Mouse (Mus musculus): Measurements from ENCODE around the gene Olfr281. TPM values are rescaled to one million over a fixed set of nuclear protein-coding genes. Genes with fewer than 3 reads are reported as not detected.
"Not testable (repeated sequence)": the region's sequence is repeated elsewhere in the genome, so short reads cannot be mapped to it uniquely, and the experiment has no call there.

Gene Olfr281
- polyA plus RNA-seq (2016; fragmentation: Nextera tagmentation; extraction: Ambion mirVana) = not detected in 2 replicates

DNA sequence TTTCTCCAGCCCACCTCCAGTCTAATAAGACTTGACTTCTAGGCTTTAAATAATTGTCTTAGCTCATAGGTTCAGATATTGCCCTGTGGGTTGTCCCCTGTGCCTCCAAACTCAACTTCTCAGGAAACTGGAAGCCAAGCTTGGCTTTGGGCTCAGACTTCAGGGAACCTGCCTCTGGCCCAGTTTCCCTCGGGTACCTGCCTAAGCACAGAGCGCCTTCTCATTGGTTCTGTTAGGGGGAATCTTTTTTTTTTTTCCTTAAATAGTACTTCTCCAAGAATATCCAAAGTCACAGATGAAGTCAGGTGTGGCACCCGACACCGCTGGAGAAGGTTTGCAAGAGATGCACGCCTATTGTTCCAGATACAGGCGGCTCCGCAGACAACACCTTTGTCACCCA lies at the start of gene Olfr281:
TSS of gene Olfr281 (plus strand) at position 301 of the 400 bp plus-strand sequence.
- H3K4me1 ChIP-seq (replicated peaks) = no peaks in the 10 kb centered on the region
- no peak for DNase-seq (ENCODE audit: low spot score)
- H3K36me3 ChIP-seq = no peaks in the 10 kb centered on the region
- no peak within 1 kb of the TSS for H3K4me3 ChIP-seq
- no peaks in the 10 kb centered on the region for H3K9me3 ChIP-seq
- 90% methylated on average over 7 of the region's 7 CpGs for WGBS
- no peak within 1 kb of the TSS for H3K27ac ChIP-seq
- H3K27me3 ChIP-seq (ENCODE audit: insufficient read depth, poor library complexity, severe bottlenecking) = no peaks in the 10 kb centered on the region

DNA sequence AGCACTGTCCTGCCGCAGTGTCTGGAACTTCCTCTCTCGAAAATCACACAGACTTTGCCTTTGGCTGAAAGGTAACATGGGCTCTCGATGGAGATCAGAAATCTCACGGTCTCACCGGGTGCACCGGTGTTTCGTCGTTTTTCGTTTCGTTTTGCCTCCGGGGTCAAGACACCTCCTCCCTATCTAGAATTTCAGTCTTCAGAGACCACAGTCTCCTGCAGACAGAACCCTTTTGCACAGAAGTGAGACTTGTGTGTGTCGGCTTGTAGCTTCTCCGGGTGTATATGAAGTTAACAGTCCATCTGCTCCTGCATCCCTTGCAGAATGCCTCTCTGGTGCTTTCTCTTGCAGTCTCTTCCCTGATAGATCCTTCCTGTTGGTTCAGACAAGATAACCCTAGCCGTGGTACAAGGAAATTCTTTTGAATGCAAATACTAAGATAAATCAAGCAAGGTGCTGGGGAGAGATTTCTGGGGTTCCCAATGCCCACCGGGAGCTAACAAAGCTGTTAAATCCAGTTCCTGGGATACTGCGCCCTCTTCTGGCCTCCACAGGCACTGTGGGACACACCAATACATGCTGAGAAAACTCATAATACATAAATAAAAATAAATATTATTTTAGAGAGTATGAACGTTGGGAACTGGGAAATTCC lies 43.9 kb upstream of the Olfr281 start:
- DNase-seq (ENCODE audit: low spot score) = no peak
- Histone ChIP-seq H3K9me3 (no peaks in the 10 kb centered on the region), H3K27me3 (ENCODE audit: insufficient read depth, poor library complexity, severe bottlenecking) (no peaks in the 10 kb centered on the region), H3K36me3 (no peaks in the 10 kb centered on the region), H3K4me3 (no peak overlapping the region), H3K4me1 (replicated peaks) (no peaks in the 10 kb centered on the region), H3K27ac (no peak overlapping the region)
- 73% methylated on average over 17 of the region's 17 CpGs for WGBS

DNA sequence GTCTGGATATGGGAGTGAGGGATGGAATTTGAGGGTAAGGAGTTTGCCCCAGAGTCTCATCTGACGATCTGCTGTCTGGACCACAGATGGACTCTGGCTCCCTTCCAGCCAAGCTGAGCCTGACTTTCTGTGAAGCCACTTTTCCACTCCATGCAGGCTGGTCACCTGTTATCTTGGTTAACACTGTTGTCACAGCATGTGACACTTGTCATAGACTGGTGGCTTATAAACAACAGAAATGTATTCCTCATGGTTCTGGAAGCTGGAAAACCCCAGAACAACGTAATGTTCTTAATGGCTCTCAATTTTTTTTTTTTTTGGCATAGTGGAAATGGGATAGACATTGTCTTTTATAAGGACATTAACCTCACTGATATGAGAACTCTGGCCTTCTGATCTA lies 42.8 kb upstream of the Olfr281 start:
- Histone ChIP-seq H3K27me3 (ENCODE audit: insufficient read depth, poor library complexity, severe bottlenecking) (no peaks in the 10 kb centered on the region), H3K36me3 (no peaks in the 10 kb centered on the region), H3K27ac (no peak overlapping the region), H3K4me3 (no peak overlapping the region), H3K4me1 (replicated peaks) (no peaks in the 10 kb centered on the region), H3K9me3 (no peaks in the 10 kb centered on the region)
- whole genome bisulfite sequencing = 92% methylated on average over 2 of the region's 2 CpGs
- no peak for DNase-seq (ENCODE audit: low spot score)

- Histone ChIP-seq H3K4me3 (no peak overlapping the region), H3K4me1 (replicated peaks) (no peaks in the 10 kb centered on the region), H3K9me3 (no peaks in the 10 kb centered on the region), H3K27ac (no peak overlapping the region), H3K27me3 (ENCODE audit: insufficient read depth, poor library complexity, severe bottlenecking) (no peaks in the 10 kb centered on the region), H3K36me3 (no peaks in the 10 kb centered on the region)
- 92% methylated on average over 9 of the region's 9 CpGs for WGBS
- DNase-seq (ENCODE audit: low spot score) = no peak
These were observed 42.1 kb upstream of the Olfr281 start for GRCm38 (mm10) chr15:98410249-98410648.

DNA sequence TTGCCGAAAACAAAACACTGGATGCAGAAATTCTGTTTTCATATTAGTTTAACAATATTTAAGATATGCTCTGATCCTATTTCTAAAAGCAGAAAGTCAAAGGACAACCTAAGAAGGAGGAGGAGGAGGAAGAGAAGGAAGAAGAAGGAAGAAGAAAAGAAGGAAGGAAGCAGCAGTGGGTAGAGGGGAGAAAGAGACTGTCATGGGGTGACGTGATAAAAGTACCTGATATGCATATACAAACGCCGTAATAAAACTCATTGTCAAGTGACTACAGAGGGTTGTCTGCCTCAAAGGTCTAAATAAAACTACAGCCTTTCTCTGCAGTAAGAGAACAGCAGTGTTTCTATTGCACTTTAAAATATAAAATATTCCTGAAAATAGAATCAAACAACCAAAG lies 36.4 kb upstream of the Olfr281 start:
- Histone ChIP-seq H3K9me3 (no peaks in the 10 kb centered on the region), H3K27ac (no peak overlapping the region), H3K36me3 (no peaks in the 10 kb centered on the region), H3K27me3 (ENCODE audit: insufficient read depth, poor library complexity, severe bottlenecking) (no peaks in the 10 kb centered on the region), H3K4me1 (replicated peaks) (no peaks in the 10 kb centered on the region), H3K4me3 (no peak overlapping the region)
- no peak for DNase-seq (ENCODE audit: low spot score)
- 87% methylated on average over 4 of the region's 4 CpGs for WGBS

GRCm38 (mm10) chr15:98416802-98417201 lies 35.6 kb upstream of the Olfr281 start:
- not testable (repeated sequence) for DNase-seq (ENCODE audit: low spot score); H3K27me3 ChIP-seq (ENCODE audit: insufficient read depth, poor library complexity, severe bottlenecking); H3K27ac ChIP-seq; H3K4me1 ChIP-seq (replicated peaks); H3K4me3 ChIP-seq; H3K36me3 ChIP-seq; H3K9me3 ChIP-seq

DNA sequence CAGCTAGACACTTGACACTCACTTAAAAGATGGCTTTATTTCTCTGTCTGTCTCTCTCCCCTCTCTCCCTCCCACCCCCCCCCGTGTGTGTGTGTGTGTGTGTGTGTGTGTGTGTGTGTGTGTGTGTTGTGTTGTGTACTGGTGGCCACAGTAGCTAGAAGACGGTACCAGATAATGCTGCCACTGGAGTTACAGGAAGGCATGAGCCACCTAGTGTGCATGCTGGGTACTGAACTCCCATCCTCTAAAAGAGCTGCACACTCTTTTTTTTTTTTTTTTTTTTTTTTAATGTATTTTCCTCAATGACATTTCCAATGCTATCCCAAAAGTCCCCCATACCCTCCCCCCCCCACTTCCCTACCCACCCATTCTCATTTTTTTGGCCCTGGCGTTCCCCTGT lies 35.1 kb upstream of the Olfr281 start:
- DNase-seq (ENCODE audit: low spot score) = peak; percentile 15
- H3K27ac ChIP-seq = not testable (repeated sequence)

DNA sequence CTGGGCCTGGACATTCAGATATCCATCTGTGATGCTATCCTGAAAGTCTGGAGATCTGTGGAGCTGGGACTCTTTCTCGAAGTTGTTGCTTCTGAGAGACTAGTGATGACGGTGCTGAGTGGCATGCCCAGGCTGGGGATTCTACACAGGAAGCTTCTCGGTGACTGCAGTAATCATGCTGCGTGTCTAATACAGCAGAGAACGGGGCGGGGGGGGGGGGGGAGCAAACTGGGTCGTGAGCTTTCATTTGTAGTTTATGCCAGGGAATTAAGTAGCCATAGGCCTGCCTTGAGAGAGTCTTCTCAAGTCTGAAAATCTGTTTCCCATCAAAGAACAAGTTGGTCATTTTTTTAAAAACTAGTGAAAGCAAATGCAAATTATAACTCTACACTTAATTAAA lies 34.3 kb upstream of the Olfr281 start:
- Histone ChIP-seq H3K4me1 (replicated peaks) (no peaks in the 10 kb centered on the region), H3K36me3 (no peaks in the 10 kb centered on the region), H3K4me3 (no peak overlapping the region), H3K27ac (no peak overlapping the region), H3K27me3 (ENCODE audit: insufficient read depth, poor library complexity, severe bottlenecking) (no peaks in the 10 kb centered on the region), H3K9me3 (no peaks in the 10 kb centered on the region)
- WGBS = 79% methylated on average over 7 of the region's 7 CpGs
- DNase-seq (ENCODE audit: low spot score) = no peak

More for the DNA sequence above, 35.1 kb upstream of the Olfr281 start:
- H3K9me3 ChIP-seq; H3K4me3 ChIP-seq; H3K4me1 ChIP-seq (replicated peaks); H3K27me3 ChIP-seq (ENCODE audit: insufficient read depth, poor library complexity, severe bottlenecking); H3K36me3 ChIP-seq: not testable (repeated sequence)
- 36% methylated on average over 3 of the region's 3 CpGs for WGBS

DNA sequence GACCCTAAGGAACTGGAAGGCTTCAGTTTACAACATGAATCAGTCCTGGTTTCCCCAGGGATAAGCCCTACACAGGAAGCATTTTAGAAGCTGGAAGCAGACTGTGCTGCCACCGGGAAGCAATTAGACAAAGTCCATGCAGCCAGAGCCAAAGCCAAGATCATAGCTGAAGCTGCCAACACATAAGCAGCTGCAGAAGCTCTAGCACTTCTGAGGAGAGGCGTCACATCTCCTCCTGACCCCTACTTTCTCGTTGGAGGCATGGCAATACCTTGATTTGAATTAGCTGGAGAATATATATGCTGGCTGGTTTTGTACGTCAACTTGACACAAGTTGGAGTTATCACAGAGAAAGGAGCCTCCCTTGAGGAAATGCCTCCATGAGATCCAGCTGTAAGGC lies 31.5 kb upstream of the Olfr281 start:
- H3K36me3 ChIP-seq = no peaks in the 10 kb centered on the region
- H3K4me3 ChIP-seq = no peak overlapping the region
- no peak for DNase-seq (ENCODE audit: low spot score)
- no peak overlapping the region for H3K27ac ChIP-seq
- 69% methylated on average over 4 of the region's 4 CpGs for WGBS
- H3K27me3 ChIP-seq (ENCODE audit: insufficient read depth, poor library complexity, severe bottlenecking) = no peaks in the 10 kb centered on the region
- peaks cover 15% of the 10 kb centered on the region for H3K4me1 ChIP-seq (replicated peaks)
- H3K9me3 ChIP-seq = no peaks in the 10 kb centered on the region

DNA sequence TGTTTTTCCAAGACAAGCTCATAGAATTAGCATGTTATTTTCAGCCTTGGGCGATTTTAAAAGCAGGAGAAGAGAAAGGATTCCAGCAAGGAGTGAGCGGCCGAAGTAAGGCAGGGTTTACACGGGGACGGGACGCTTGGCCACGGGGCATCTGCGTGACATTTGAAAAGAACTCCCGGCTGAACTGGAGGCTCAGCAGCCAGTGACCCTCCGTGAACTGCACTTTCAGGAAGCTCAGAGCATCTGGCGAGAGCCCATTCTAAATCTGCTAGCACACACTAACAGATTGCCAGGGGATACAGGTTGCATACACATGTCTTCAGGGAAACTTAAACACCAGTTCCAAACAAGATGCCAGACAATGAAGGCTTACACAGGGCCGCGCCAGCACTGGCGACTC lies 28.1 kb upstream of the Olfr281 start:
- WGBS = 73% methylated on average over 14 of the region's 14 CpGs
- no peak overlapping the region for H3K27ac ChIP-seq
- H3K36me3 ChIP-seq = no peaks in the 10 kb centered on the region
- H3K4me1 ChIP-seq (replicated peaks) = peaks cover 15% of the 10 kb centered on the region
- no peak for DNase-seq (ENCODE audit: low spot score)
- no peaks in the 10 kb centered on the region for H3K9me3 ChIP-seq
- no peaks in the 10 kb centered on the region for H3K27me3 ChIP-seq (ENCODE audit: insufficient read depth, poor library complexity, severe bottlenecking)
- H3K4me3 ChIP-seq = no peak overlapping the region

DNA sequence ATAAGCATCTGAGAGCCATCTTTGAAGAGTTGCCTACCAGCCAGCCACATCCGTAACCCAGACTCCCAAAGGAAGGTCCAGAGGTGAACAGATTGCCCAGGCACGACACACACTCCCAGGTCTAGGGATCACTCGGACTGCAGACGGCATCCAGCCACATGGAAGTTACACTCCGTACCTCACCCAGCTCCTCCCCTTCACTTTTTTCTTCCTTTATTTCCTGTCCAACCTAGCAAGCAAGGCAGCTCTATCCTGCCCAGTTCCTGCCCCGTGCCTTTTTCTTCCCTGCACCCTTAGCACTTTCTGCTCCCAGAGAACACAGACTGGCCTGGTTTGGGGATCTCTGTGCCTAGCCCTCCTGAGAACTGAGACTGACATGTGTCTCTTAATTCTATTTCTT lies 27.6 kb upstream of the Olfr281 start:
- WGBS = 73% methylated on average over 6 of the region's 6 CpGs
- H3K9me3 ChIP-seq = no peaks in the 10 kb centered on the region
- no peaks in the 10 kb centered on the region for H3K36me3 ChIP-seq
- H3K4me1 ChIP-seq (replicated peaks) = peaks cover 15% of the 10 kb centered on the region
- no peak overlapping the region for H3K4me3 ChIP-seq
- no peaks in the 10 kb centered on the region for H3K27me3 ChIP-seq (ENCODE audit: insufficient read depth, poor library complexity, severe bottlenecking)
- no peak for DNase-seq (ENCODE audit: low spot score)
- no peak overlapping the region for H3K27ac ChIP-seq

DNA sequence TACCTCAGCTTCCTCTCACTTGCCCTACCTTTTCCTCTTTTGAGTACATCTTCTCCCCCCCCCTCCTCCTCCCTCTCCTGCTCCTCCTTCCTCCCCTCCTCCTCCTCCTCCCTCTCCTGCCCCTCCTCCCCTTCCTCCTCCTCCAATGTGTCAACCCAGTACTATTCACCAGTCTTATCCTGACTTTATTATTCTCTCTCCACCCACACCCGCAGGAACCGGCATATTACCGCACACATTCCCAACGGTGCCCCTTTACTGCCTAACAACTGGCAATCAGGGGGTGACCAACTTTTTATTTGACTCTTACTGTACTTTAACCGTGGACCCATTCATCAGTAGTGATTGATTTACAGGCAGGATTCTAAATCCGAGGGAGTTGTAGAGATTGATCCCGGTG lies 27.2 kb upstream of the Olfr281 start:
- H3K4me1 ChIP-seq (replicated peaks) = peaks cover 15% of the 10 kb centered on the region
- no peak for DNase-seq (ENCODE audit: low spot score)
- no peak overlapping the region for H3K4me3 ChIP-seq
- WGBS = 89% methylated on average over 7 of the region's 7 CpGs
- H3K9me3 ChIP-seq = no peaks in the 10 kb centered on the region
- no peak overlapping the region for H3K27ac ChIP-seq
- no peaks in the 10 kb centered on the region for H3K27me3 ChIP-seq (ENCODE audit: insufficient read depth, poor library complexity, severe bottlenecking)
- no peaks in the 10 kb centered on the region for H3K36me3 ChIP-seq

GRCm38 (mm10) chr15:98430925-98431324 lies 21.5 kb upstream of the Olfr281 start, which contains the start of gene Olfr282:
TSS of gene Olfr282 (plus strand) at chr15:98431225.
- H3K27ac ChIP-seq; H3K4me1 ChIP-seq (replicated peaks): not testable (repeated sequence)

GRCm38 (mm10) chr15:98444561-98444960 lies 7.8 kb upstream of the Olfr281 start:
- Histone ChIP-seq H3K4me1 (replicated peaks) (no peaks in the 10 kb centered on the region), H3K9me3 (no peaks in the 10 kb centered on the region), H3K36me3 (no peaks in the 10 kb centered on the region), H3K4me3 (no peak overlapping the region), H3K27ac (no peak overlapping the region), H3K27me3 (ENCODE audit: insufficient read depth, poor library complexity, severe bottlenecking) (no peaks in the 10 kb centered on the region)
- no peak for DNase-seq (ENCODE audit: low spot score)
- WGBS = 86% methylated on average over 3 of the region's 3 CpGs

More at GRCm38 (mm10) chr15:98430925-98431324, 21.5 kb upstream of the Olfr281 start, which contains the start of gene Olfr282:
- not testable (repeated sequence) for H3K36me3 ChIP-seq; H3K4me3 ChIP-seq; H3K27me3 ChIP-seq (ENCODE audit: insufficient read depth, poor library complexity, severe bottlenecking); H3K9me3 ChIP-seq; DNase-seq (ENCODE audit: low spot score)
- WGBS = 81% methylated on average over 5 of the region's 5 CpGs
